Mouse (Mus musculus): Measurements from ENCODE around the gene Ube2i.

Ube2i gene

GRCm38 (mm10) chr17:25274571-25275346, at the start of gene Ube2i:
TSS of gene Ube2i (minus strand) at chr17:25274622.
- no peak for DNase-seq (ENCODE audit: extremely low read depth, insufficient read length, low spot score)

DNA sequence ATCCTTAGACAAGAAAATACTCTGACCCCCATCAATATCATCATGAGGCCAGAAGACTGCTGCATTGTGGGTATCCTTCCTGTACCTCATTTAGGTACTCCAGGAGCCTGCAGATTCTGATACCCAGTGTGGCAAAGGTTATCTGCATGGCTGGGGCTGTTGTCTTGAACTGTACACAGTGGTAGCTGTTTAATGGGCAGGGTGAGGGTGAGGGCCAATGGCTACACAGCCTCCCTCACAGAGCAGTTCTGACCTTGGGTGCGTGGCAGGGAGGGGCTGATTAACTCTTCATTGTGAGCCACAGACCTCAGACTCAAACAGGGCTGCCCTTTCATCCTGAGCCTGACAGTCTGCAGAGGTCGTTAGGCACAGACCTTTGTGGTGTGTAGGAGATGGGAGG, 48.5 kb upstream of the Ube2i start:
- DNase-seq (ENCODE audit: extremely low read depth, insufficient read length, low spot score) = no peak

GRCm38 (mm10) chr17:25320819-25321218, 46.4 kb upstream of the Ube2i start:
- DNase-seq (ENCODE audit: extremely low read depth, insufficient read length, low spot score) = no peak

- no peak for DNase-seq (ENCODE audit: extremely low read depth, insufficient read length, low spot score)
Measured at GRCm38 (mm10) chr17:25318354-25318753, 43.9 kb upstream of the Ube2i start, which contains the start of gene Prss29. TSS of gene Prss29 (plus strand) at chr17:25318654.

DNA sequence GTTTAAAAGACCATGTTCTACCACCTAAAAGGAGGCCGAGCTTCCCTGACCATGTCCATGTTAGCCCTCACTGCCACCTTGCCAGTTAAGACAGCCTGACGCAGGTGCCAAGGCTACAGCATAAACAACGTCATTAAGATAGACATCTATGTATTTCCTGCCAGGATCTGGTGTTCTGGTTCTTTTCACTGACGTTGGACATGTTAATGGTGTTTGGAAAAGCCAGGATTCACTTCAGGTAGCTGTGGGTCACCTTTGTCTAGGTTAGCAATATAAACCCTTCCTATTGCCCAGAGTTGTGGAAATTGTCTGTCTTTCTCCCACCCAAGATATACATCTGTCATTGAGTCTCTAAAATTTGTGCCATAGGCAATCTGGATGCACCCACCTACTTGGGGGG, 33.9 kb upstream of the Ube2i start, which contains the start of gene Prss28:
Prss28 (plus strand) TSS at position 301 of the 400 bp plus-strand sequence.
- DNase-seq (ENCODE audit: extremely low read depth, insufficient read length, low spot score) = no peak

GRCm38 (mm10) chr17:25298094-25298493, 23.7 kb upstream of the Ube2i start, which contains the start of gene Prss34:
TSS of gene Prss34 (plus strand) at chr17:25298394.
- no peak for DNase-seq (ENCODE audit: extremely low read depth, insufficient read length, low spot score)

GRCm38 (mm10) chr17:25294111-25294510, 19.7 kb upstream of the Ube2i start:
- DNase-seq (ENCODE audit: extremely low read depth, insufficient read length, low spot score) = no peak

DNA sequence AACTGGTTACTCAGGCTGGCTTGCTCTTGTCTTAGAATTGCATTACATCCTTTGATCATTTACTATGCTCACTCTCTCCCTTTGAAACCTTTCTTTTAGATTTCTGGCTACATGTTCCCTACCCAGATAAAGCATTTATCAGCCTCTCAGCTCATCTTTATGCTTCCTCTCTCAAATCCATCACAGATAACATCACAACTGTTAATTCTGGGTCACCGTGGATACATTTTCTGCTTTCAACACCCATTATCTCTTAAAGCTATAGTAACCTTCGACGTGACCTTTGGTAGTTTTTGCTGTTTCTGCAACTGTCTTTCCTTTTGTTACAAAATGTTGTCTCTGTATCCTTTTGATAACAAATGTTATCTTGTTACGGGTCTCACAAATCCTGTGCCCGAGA, 19.1 kb upstream of the Ube2i start:
- DNase-seq (ENCODE audit: extremely low read depth, insufficient read length, low spot score) = no peak

- DNase-seq (ENCODE audit: extremely low read depth, insufficient read length, low spot score) = no peak
Measured at GRCm38 (mm10) chr17:25290411-25290810, 16.0 kb upstream of the Ube2i start.

- peak; percentile 35 for DNase-seq (ENCODE audit: extremely low read depth, insufficient read length, low spot score)
Measured at GRCm38 (mm10) chr17:25288842-25289241, 14.4 kb upstream of the Ube2i start.

GRCm38 (mm10) chr17:25285033-25285432, 10.6 kb upstream of the Ube2i start:
- DNase-seq (ENCODE audit: extremely low read depth, insufficient read length, low spot score) = peak; percentile 32

GRCm38 (mm10) chr17:25282133-25282532, 7.7 kb upstream of the Ube2i start:
- DNase-seq (ENCODE audit: extremely low read depth, insufficient read length, low spot score) = peak; percentile 60

DNA sequence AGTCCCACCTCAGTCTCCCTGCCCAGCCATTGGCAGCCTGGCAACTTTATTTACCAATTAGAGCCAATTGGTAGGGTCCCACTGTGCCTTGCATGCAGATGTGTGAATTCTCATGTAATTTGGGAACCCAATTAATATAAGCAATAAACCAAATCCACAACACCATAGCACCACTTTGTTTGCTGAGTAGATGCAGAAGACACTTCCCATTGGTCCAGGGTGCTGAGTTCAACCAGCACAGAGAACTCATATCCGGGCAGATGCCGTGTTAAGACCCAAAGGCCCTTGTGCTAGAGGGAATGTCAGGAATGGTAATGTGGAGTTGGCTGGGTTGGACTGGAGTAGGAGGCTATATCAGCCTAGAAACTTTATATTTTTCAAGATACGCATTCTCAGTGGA, 1.4 kb upstream of the Ube2i start:
- DNase-seq (ENCODE audit: extremely low read depth, insufficient read length, low spot score) = no peak

GRCm38 (mm10) chr17:25273706-25274501, 518 bp downstream of the Ube2i start:
- peak; percentile 92 for DNase-seq (ENCODE audit: extremely low read depth, insufficient read length, low spot score)

- DNase-seq (ENCODE audit: extremely low read depth, insufficient read length, low spot score) = peak; percentile 95
Measured at GRCm38 (mm10) chr17:25272951-25273705, 1.3 kb downstream of the Ube2i start.

GRCm38 (mm10) chr17:25272326-25272725, 2.1 kb downstream of the Ube2i start:
- DNase-seq (ENCODE audit: extremely low read depth, insufficient read length, low spot score) = no peak

GRCm38 (mm10) chr17:25270795-25271335, 3.6 kb downstream of the Ube2i start:
- DNase-seq (ENCODE audit: extremely low read depth, insufficient read length, low spot score) = no peak

- no peak for DNase-seq (ENCODE audit: extremely low read depth, insufficient read length, low spot score)
Measured at GRCm38 (mm10) chr17:25264453-25264852, 10.0 kb downstream of the Ube2i start.

DNA sequence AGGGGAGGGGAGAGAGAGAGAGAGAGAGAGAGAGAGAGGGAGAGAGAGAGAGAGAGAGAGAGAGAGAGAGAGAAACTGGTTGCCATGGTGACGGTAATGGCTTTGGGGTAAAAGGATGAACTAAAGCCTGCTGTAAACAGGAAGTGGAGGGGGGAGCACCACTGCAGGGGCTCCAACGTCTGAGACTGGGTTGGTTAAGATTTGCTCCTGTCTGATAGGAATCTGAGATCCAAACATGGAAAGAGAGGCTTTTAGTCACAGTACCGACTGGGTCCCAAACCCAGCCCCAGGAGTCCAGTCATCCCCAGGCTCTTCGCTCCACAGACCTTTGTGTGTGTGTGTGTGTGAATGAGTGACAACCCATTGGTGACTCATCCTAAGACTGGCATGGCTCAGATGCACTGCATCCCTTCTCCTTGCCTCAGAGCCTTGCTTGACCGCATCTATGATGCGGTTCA, 16.6 kb downstream of the Ube2i start:
- no peak for DNase-seq (ENCODE audit: extremely low read depth, insufficient read length, low spot score)

GRCm38 (mm10) chr17:25256140-25256754, 18.2 kb downstream of the Ube2i start, which contains the start of gene Baiap3:
TSS of gene Baiap3 (minus strand) at chr17:25256364.
- no peak for DNase-seq (ENCODE audit: extremely low read depth, insufficient read length, low spot score)
